Mouse (Mus musculus): ENCODE results near the gene Atl1. TPM values are rescaled to one million over a fixed set of nuclear protein-coding genes. Genes with fewer than 3 reads are reported as not detected.
A peak's percentile ranks its signal among the peaks of the same experiment; 100 is the strongest.

Atl1 gene
- total and polyA plus RNA-seq, 3 experiments, result 0.50 to 1.0 TPM; not detected in 1

DNA sequence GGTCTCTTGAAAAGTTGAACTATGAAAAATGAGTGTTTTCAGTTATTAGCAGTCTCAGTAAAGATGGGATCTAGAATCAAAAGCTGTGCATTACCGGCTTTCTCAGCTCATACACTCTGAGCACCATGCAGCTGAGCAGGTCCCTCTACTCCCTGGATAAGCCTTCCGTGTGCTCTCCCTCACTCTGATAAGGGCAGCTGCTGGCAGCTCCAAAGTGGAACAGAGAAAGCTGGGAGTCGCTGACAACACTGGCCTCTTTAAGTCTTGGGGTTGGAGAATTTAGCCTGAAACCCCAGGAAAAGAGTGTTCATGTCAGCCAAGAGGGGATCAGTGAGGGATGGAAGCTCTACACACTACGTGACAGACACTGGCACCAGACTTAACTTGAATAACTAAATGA, 33.6 kb upstream of the Atl1 start:
- Histone ChIP-seq H3K36me3 (ENCODE audit: control insufficient read depth in 1 of 2, insufficient read depth in 2 of 2, low read length in 2 of 2) (no peaks in the 10 kb centered on the region; a peak in 1 of 4 replicates), H3K4me3 (ENCODE audit: control insufficient read depth in 1 of 2, insufficient read depth in 1 of 2, low read depth in 2 of 2, low read length in 2 of 2) (no peak overlapping the region), H3K9me3 (replicated peaks; ENCODE audit: insufficient read depth, low read length) (no peaks in the 10 kb centered on the region), H3K79me2 (ENCODE audit: control insufficient read depth, insufficient read depth, low read length, poor library complexity) (0 out of 2 replicates have a peak, but pooled peaks cover 3% of the 10 kb centered on the region), H3K27ac (ENCODE audit: control insufficient read depth, low read depth, low read length) (no peak overlapping the region), H3K9ac (ENCODE audit: control insufficient read depth, low read depth, low read length, poor library complexity, severe bottlenecking) (no peak overlapping the region), H3K4me1 (ENCODE audit: control insufficient read depth in 1 of 2, insufficient read depth in 2 of 2, low read length in 2 of 2) (peaks cover 0 to 6% of the 10 kb centered on the region in 2 experiments; a peak in 3 of 4 replicates), H3K27me3 (ENCODE audit: control insufficient read depth in 1 of 2, insufficient read depth in 2 of 2, low read length in 2 of 2) (no peaks in the 10 kb centered on the region)
- no peak for TF ChIP-seq MAZ (IDR thresholded peaks at IDR 0.05; ENCODE audit: low read depth, low read length)
- TF ChIP-seq ZMIZ1 (IDR thresholded peaks at IDR 0.05; ENCODE audit: low read depth, low read length), result no peak
- TF ChIP-seq KAT2A (conservative IDR thresholded peaks at IDR 0.05; ENCODE audit: low read depth, low read length), result no peak
- no peak for TF ChIP-seq TBP (IDR thresholded peaks at IDR 0.05; ENCODE audit: low read depth, low read length)
- no peak for TF ChIP-seq GABPA (IDR thresholded peaks at IDR 0.05; ENCODE audit: low read depth, low read length)
- no peak for TF ChIP-seq ELF1 (IDR thresholded peaks at IDR 0.05; ENCODE audit: low read depth, low read length)
- TF ChIP-seq RCOR1 (IDR thresholded peaks at IDR 0.05; ENCODE audit: low read depth, low read length), result no peak
- no peak for TF ChIP-seq ETS1 (IDR thresholded peaks at IDR 0.05; ENCODE audit: low read depth, low read length)
- TF ChIP-seq JUND (IDR thresholded peaks at IDR 0.05; ENCODE audit: low read depth, low read length), result no peak
- DNase-seq (ENCODE audit: low read depth, low spot score), result no peak

GRCm38 (mm10) chr12:69863505-69863904, 28.9 kb upstream of the Atl1 start:
- TF ChIP-seq USF2 (IDR thresholded peaks at IDR 0.05; ENCODE audit: borderline replicate concordance in 1 of 2, insufficient read depth in 1 of 2, low read depth in 1 of 2, low read length in 2 of 2) (no peak), KAT2A (conservative IDR thresholded peaks at IDR 0.05; ENCODE audit: low read depth, low read length) (no peak), NRF1 (IDR thresholded peaks at IDR 0.05; ENCODE audit: insufficient read depth, low read depth, low read length, poor library complexity, severe bottlenecking) (no peak), USF1 (IDR thresholded peaks at IDR 0.05; ENCODE audit: low read depth, low read length) (no peak), CHD1 (IDR thresholded peaks at IDR 0.05; ENCODE audit: low read depth, low read length) (no peak), ZMIZ1 (IDR thresholded peaks at IDR 0.05; ENCODE audit: low read depth, low read length) (no peak), POLR2AphosphoS2 (IDR thresholded peaks at IDR 0.05; ENCODE audit: low read length) (no peak), CHD2 (IDR thresholded peaks at IDR 0.05; ENCODE audit: low read length) (no peak), JUND (IDR thresholded peaks at IDR 0.05; ENCODE audit: low read depth, low read length) (no peak)
- H3K79me2 ChIP-seq (ENCODE audit: control insufficient read depth, insufficient read depth, low read length, poor library complexity), result no peaks in the 10 kb centered on the region
- peaks cover 11 to 12% of the 10 kb centered on the region in 2 experiments for H3K4me1 ChIP-seq (ENCODE audit: control insufficient read depth in 1 of 2, insufficient read depth in 2 of 2, low read length in 2 of 2)
- peak; percentile 36 for DNase-seq (ENCODE audit: low read depth, low spot score)
- H3K9me3 ChIP-seq (replicated peaks; ENCODE audit: insufficient read depth, low read length), result no peaks in the 10 kb centered on the region
- no peak overlapping the region for H3K9ac ChIP-seq (ENCODE audit: control insufficient read depth, low read depth, low read length, poor library complexity, severe bottlenecking)
- H3K27me3 ChIP-seq (ENCODE audit: control insufficient read depth in 1 of 2, insufficient read depth in 2 of 2, low read length in 2 of 2), result no peaks in the 10 kb centered on the region
- peaks cover 0 to 8% of the 10 kb centered on the region in 2 experiments; a peak in 2 of 4 replicates for H3K36me3 ChIP-seq (ENCODE audit: control insufficient read depth in 1 of 2, insufficient read depth in 2 of 2, low read length in 2 of 2)
- H3K27ac ChIP-seq (ENCODE audit: control insufficient read depth, low read depth, low read length), result no peak overlapping the region
- H3K4me3 ChIP-seq (ENCODE audit: control insufficient read depth in 1 of 2, insufficient read depth in 1 of 2, low read depth in 2 of 2, low read length in 2 of 2), result no peak overlapping the region
